Mouse (Mus musculus): Measurements from ENCODE around the gene Emilin3.

- TF ChIP-seq ZNF384 (IDR thresholded peaks at IDR 0.05; ENCODE audit: low read depth, low read length) (no peak), CHD2 (IDR thresholded peaks at IDR 0.05; ENCODE audit: low read depth, low read length) (no peak), ZC3H11A (IDR thresholded peaks at IDR 0.05; ENCODE audit: borderline replicate concordance, low read depth, low read length) (no peak), MAFK (IDR thresholded peaks at IDR 0.05; ENCODE audit: insufficient read depth, low read depth, low read length) (no peak)
Measured at GRCm38 (mm10) chr2:160918154-160918929, 6.2 kb upstream of the Emilin3 start.
